Mouse (Mus musculus) ovary, postnatal 10 days (tissue): ENCODE results near the gene Atg16l2.

ENCODE experiments used
- DNase-seq: peaks from one replicate; pipeline ENCODE4 v3.0.0; 2022; ENCODE audit warnings: low spot score

Atg16l2 gene

DNA sequence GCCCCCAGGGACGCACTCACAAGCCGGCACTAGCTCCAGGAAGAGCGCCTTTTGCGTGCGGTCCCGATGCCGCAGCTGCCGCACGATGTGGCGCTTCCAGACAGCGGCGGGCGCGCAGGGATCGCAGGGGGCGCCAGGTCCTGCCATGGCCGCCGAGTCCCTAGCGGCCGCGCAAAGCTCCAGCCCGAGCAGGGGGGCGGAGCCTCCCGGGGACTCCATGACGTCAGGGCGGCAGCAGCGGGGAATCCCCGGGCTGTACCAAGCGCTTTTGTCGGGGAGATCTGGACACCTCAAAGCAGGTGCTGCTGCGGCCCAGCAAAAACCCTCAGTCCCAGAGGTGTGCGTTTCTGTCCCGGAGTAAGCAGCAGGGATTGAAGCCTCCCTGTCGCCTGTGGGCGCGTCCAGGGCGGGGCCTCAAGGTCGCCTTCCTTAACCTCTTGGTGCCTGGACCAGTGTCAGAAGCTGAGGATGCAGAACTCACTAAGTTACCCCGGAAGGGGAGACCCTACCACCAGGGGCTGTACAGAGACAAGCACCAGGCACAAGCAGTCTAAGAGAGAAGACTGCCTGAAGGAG is at the start of gene Atg16l2:
Gene Atg16l2, minus strand, starts transcription at position 371 of the 576 bp plus-strand sequence.
- DNase-seq: peak; percentile 84

DNA sequence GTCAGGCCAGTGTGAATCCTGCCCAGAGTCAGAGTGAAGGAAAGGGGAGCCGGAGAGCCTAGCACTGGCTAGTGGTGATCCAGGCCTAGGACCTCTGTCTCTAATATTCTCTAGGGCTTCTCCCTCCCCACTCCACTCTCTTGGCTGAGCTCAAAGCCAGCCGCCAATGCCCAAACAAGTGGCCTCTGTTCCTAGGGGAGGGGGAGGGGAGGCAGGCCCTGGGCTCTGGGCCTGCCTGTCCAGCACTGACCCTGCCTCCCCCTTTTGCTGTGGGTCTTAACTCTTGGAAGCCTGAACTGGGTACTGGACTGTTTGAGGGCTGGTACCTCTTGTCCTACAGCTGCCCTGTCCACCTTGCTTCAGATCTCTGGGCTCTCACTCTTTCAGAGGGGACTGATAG is 47.8 kb upstream of the Atg16l2 start:
- no peak for DNase-seq

- no peak for DNase-seq
These were observed 46.3 kb upstream of the Atg16l2 start for GRCm38 (mm10) chr7:101348312-101348711.

- DNase-seq: no peak
These were observed 45.8 kb upstream of the Atg16l2 start, which contains the start of gene Arap1 for GRCm38 (mm10) chr7:101347767-101348270. Gene Arap1 (plus strand): TSS chr7:101348067.

- no peak for DNase-seq
These were observed 44.9 kb upstream of the Atg16l2 start for GRCm38 (mm10) chr7:101346991-101347390.

- DNase-seq: no peak
These were observed 42.8 kb upstream of the Atg16l2 start for GRCm38 (mm10) chr7:101344892-101345291.

DNA sequence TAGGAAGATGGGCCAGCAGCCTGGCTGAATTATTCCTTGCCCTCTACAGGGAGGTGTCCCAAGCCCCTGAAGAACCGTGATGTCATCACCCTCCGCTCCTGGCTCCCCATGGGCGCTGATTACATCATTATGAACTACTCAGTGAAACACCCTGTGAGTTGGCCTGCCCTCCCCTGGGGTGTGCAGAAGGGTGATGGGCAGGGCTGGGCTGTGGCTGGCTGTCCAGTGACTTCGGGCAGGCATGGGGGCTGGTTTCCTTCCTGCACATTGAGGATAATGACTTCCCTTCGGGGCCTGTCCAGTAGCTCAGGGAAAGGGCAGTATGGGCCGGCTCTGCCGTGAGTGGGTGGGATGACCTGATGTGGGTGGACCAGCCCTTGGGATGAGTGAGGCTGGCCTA is 41.1 kb upstream of the Atg16l2 start:
- no peak for DNase-seq

GRCm38 (mm10) chr7:101341405-101341804 is 39.4 kb upstream of the Atg16l2 start:
- no peak for DNase-seq

- DNase-seq: no peak
These were observed 35.4 kb upstream of the Atg16l2 start for GRCm38 (mm10) chr7:101337401-101337800.

GRCm38 (mm10) chr7:101336686-101337085 is 34.6 kb upstream of the Atg16l2 start:
- DNase-seq: no peak

GRCm38 (mm10) chr7:101335228-101335627 is 33.2 kb upstream of the Atg16l2 start:
- DNase-seq: no peak

GRCm38 (mm10) chr7:101332045-101332831 is 30.2 kb upstream of the Atg16l2 start:
- no peak for DNase-seq

GRCm38 (mm10) chr7:101330841-101331173 is 28.8 kb upstream of the Atg16l2 start:
- no peak for DNase-seq

GRCm38 (mm10) chr7:101330074-101330840 is 28.2 kb upstream of the Atg16l2 start:
- no peak for DNase-seq

- no peak for DNase-seq
These were observed 27.6 kb upstream of the Atg16l2 start for GRCm38 (mm10) chr7:101329606-101330005.

DNA sequence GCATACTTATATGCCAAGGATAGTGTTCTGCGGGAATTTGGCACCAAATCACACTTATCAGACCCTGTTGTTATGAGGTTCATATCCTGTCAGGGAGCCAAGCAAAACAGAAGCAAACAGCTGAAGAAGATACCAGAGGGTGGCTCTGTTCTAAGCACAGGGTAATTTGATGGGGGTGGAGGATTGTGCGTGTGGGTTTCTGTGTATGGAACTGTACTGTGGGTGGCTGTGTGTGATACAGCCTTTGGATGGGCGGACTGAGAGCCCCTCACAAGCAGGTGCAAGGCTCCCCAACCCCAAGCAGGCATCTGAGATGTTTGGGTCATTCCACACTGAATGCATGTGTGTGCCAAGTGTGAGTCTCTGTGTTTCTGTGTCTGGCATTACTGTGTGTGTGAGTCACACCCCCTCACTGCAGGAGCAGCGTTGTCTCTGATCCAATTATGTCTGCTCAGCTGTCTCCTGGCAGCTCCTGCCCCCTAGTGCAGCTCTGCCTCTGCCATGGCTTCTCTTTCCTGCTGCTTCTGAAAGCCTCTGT is 26.6 kb upstream of the Atg16l2 start:
- DNase-seq: no peak

GRCm38 (mm10) chr7:101327786-101328185 is 25.7 kb upstream of the Atg16l2 start:
- DNase-seq: no peak

GRCm38 (mm10) chr7:101327263-101327662 is 25.2 kb upstream of the Atg16l2 start:
- no peak for DNase-seq

- DNase-seq: no peak
These were observed 24.0 kb upstream of the Atg16l2 start for GRCm38 (mm10) chr7:101326006-101326405.

DNA sequence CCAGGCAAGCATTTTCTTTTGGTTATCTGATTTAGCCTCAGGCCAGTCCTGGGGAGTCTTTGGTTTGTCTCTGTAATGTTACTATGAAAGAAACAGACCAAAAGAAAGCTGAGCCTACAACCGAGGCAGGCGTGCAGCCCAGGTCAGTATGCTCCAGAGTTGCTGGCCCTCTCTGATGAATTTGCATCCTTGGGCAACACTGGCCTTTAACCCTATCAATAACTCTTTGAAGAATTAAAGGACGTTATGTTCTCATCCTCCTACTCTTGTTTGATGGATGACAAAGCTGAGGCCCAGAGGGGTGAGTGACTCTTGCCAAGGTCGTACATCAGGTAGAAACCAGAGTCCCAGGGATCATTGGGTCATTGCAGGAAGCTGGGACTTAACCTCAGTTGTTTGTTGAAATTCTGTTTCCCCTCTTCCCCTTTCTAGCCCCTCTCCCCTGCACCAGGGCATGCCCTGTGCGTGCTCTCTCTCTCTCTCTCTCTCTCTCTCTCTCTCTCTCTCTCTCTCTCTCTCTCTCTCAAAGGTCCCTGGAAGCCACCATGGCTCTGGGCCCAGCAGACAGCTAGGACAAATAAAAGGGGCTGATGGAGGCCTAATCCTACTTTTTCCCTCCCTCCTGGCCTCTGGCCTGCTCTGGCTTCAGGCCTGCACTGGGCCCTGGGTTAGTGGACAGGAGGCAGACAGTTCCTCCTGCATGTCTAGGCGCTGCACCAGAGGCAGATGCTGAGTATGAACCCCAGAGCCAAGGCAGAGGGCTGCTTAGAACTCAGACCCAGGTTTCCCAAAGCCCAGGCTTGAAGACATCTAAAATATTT is 22.3 kb upstream of the Atg16l2 start:
- no peak for DNase-seq

- no peak for DNase-seq
These were observed 21.1 kb upstream of the Atg16l2 start for GRCm38 (mm10) chr7:101323141-101323594.
